Mouse (Mus musculus): Measurements from ENCODE around the gene Pard3. TPM values are rescaled to one million over a fixed set of nuclear protein-coding genes. Genes with fewer than 3 reads are reported as not detected.

Gene Pard3
- total and polyA plus RNA-seq, 3 experiments, result 0.51 to 1.3 (median 0.94) TPM

DNA sequence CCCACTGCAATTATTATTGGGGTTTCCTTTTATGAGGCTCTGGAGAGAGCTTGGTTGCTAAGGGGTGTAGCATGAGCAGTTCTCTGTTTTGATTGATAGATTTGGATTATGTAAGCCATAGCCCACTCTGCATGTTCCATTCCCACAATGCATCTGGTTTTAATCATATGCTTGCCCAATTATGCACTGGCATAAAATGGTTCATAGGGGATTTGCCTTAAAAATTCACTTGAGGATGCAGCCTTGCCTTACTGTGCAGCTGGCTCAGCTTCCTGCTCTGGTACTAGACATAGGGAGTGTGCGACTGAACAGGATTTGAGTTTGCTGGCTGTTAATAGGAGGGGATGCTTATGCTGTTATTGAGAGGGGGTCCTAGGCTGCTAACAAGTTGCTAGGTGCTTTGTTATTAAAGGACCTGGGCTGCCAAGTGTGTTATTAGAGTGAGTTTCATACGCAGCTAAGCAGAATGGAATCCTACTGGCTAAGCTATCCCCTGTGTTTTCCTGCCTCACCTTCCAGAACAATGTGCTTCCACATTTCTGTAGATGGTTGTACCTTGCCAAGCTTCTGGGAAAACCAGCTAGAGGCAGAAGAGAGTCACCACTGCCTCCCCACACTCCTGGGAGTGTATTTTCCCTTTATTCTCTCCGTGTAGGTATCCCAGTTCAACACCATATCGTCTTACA is 151.2 kb downstream of the Pard3 start:
- DNase-seq (ENCODE audit: extremely low read depth), result no peak
- dilution Hi-C loops (cut with MboI; ENCODE audit: extremely low pct_ligation_motif_present, extremely low pct_unique_long_range_greater_than_20kb, low sequenced_read_pairs) (no loop called here), in situ Hi-C loops (cut with MboI; ENCODE audit: low pct_ligation_motif_present, low pct_unique_long_range_greater_than_20kb, low sequenced_read_pairs) (no loop called here)
- no peak overlapping the region for H3K4me2 ChIP-seq (ENCODE audit: insufficient read depth, low read depth, poor library complexity, severe bottlenecking)
- no peak overlapping the region for H3K27ac ChIP-seq (ENCODE audit: insufficient read depth, low read depth)
- H3K9me3 ChIP-seq (replicated peaks; ENCODE audit: low read length), result peaks cover 14% of the 10 kb centered on the region
- no peak overlapping the region for H3K4me3 ChIP-seq (replicated peaks in 1 of 3; ENCODE audit: low read depth in 2 of 3, low read length in 2 of 3, poor library complexity in 1 of 3)
- no peak overlapping the region for H3K9ac ChIP-seq (ENCODE audit: insufficient read depth, low read depth)
- peaks cover 0 to 6% of the 10 kb centered on the region in 2 experiments; a peak in 2 of 4 replicates for H3K4me1 ChIP-seq (ENCODE audit: control insufficient read depth in 1 of 2, insufficient read depth in 2 of 2)
- no peaks in the 10 kb centered on the region for H3K79me2 ChIP-seq (replicated peaks; ENCODE audit: control insufficient read depth, extremely low read depth, insufficient read depth, poor library complexity, severe bottlenecking)
- TF ChIP-seq JUND (conservative IDR thresholded peaks at IDR 0.05; ENCODE audit: low read depth, low read length), result no peak
- no peak for TF ChIP-seq EP300 (IDR thresholded peaks at IDR 0.05; ENCODE audit: low read length)
- no peak for TF ChIP-seq CTCF (conservative IDR thresholded peaks at IDR 0.05 in 1 of 2, IDR thresholded peaks at IDR 0.05 in 1 of 2; ENCODE audit: low read depth in 2 of 2, low read length in 2 of 2)
- TF ChIP-seq MXI1 (IDR thresholded peaks at IDR 0.05; ENCODE audit: low read depth, low read length), result no peak
- no peak for TF ChIP-seq MAZ (IDR thresholded peaks at IDR 0.05; ENCODE audit: low read depth, low read length)
- no peak for TF ChIP-seq USF1 (IDR thresholded peaks at IDR 0.05; ENCODE audit: low read depth, low read length)
- TF ChIP-seq JUN (IDR thresholded peaks at IDR 0.05; ENCODE audit: insufficient read depth, low read depth, low read length), result no peak
- TF ChIP-seq ETS1 (conservative IDR thresholded peaks at IDR 0.05; ENCODE audit: low read depth, low read length), result no peak
- TF ChIP-seq POLR2A (IDR thresholded peaks at IDR 0.05; ENCODE audit: low read depth, low read length), result no peak
- no peak for TF ChIP-seq NRF1 (IDR thresholded peaks at IDR 0.05; ENCODE audit: low read depth, low read length)
- TF ChIP-seq IRF4 (IDR thresholded peaks at IDR 0.05; ENCODE audit: low read depth, low read length), result no peak
- TF ChIP-seq KAT2A (IDR thresholded peaks at IDR 0.05; ENCODE audit: insufficient replicate concordance, low read length), result no peak
- no peak for TF ChIP-seq MEF2A (IDR thresholded peaks at IDR 0.05; ENCODE audit: borderline replicate concordance, low read depth, low read length)
- no peak for TF ChIP-seq MAFK (IDR thresholded peaks at IDR 0.05; ENCODE audit: insufficient replicate concordance, low read length)
- TF ChIP-seq MYC (IDR thresholded peaks at IDR 0.05; ENCODE audit: low read depth, low read length), result no peak
- no peak for TF ChIP-seq POLR2AphosphoS2 (IDR thresholded peaks at IDR 0.05; ENCODE audit: low read depth, low read length)
- no peak for TF ChIP-seq BHLHE40 (IDR thresholded peaks at IDR 0.05; ENCODE audit: low read depth, low read length)
- no peaks in the 10 kb centered on the region for H3K36me3 ChIP-seq (replicated peaks in 1 of 2; ENCODE audit: control insufficient read depth in 1 of 2, insufficient read depth in 1 of 2, low read length in 1 of 2)
- H3K27me3 ChIP-seq (replicated peaks), result no peaks in the 10 kb centered on the region

DNA sequence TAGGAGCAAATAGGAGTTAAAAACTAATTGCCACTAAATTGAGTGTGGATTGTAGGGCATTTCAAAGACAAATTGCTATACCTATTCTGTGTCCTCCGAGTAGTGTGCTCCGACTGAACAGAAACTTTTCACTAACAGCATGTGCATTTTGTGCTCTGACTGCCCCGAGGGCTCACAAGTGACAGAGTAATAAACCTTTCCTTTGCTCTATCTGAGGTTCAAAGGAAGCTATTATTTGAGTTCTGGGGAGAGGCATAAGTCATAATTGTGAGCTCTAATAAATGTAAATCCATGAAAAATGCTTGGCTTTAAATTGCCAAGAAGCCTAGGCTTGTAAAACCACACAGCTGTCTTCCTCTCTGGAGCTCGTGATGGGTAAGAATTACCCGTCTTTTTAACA is 156.5 kb downstream of the Pard3 start:
- dilution Hi-C loops (cut with MboI; ENCODE audit: extremely low pct_ligation_motif_present, extremely low pct_unique_long_range_greater_than_20kb, low sequenced_read_pairs), result no loop called here
- H3K4me3 ChIP-seq (replicated peaks in 1 of 3; ENCODE audit: low read depth in 2 of 3, low read length in 2 of 3, poor library complexity in 1 of 3), result no peak overlapping the region
- no peaks in the 10 kb centered on the region for H3K79me2 ChIP-seq (replicated peaks; ENCODE audit: control insufficient read depth, extremely low read depth, insufficient read depth, poor library complexity, severe bottlenecking)
- TF ChIP-seq JUND (conservative IDR thresholded peaks at IDR 0.05; ENCODE audit: low read depth, low read length), result no peak
- TF ChIP-seq USF2 (conservative IDR thresholded peaks at IDR 0.05; ENCODE audit: low read depth, low read length), result no peak
- no peak for TF ChIP-seq SMC3 (IDR thresholded peaks at IDR 0.05; ENCODE audit: low read depth, low read length)
- no peak for TF ChIP-seq NRF1 (IDR thresholded peaks at IDR 0.05; ENCODE audit: low read depth, low read length)
- no peak for TF ChIP-seq ZC3H11A (IDR thresholded peaks at IDR 0.05; ENCODE audit: low read depth, low read length)
- TF ChIP-seq KAT2A (IDR thresholded peaks at IDR 0.05; ENCODE audit: insufficient replicate concordance, low read length), result no peak
- no peak for TF ChIP-seq NELFE (IDR thresholded peaks at IDR 0.05; ENCODE audit: low read depth, low read length)
- no peak for TF ChIP-seq ZKSCAN1 (IDR thresholded peaks at IDR 0.05; ENCODE audit: borderline replicate concordance, low read depth, low read length)
- TF ChIP-seq RAD21 (IDR thresholded peaks at IDR 0.05; ENCODE audit: low read depth, low read length), result no peak
- TF ChIP-seq MAZ (IDR thresholded peaks at IDR 0.05; ENCODE audit: low read depth, low read length), result no peak
- TF ChIP-seq UBTF (IDR thresholded peaks at IDR 0.05; ENCODE audit: low read depth, low read length), result no peak
- TF ChIP-seq MEF2A (IDR thresholded peaks at IDR 0.05; ENCODE audit: borderline replicate concordance, low read depth, low read length), result no peak
- no peak for TF ChIP-seq TCF12 (IDR thresholded peaks at IDR 0.05; ENCODE audit: low read depth, low read length)
- no peak overlapping the region for H3K27ac ChIP-seq (ENCODE audit: insufficient read depth, low read depth)
- no peaks in the 10 kb centered on the region for H3K36me3 ChIP-seq (replicated peaks in 1 of 2; ENCODE audit: control insufficient read depth in 1 of 2, insufficient read depth in 1 of 2, low read length in 1 of 2)
- no peak overlapping the region for H3K4me2 ChIP-seq (ENCODE audit: insufficient read depth, low read depth, poor library complexity, severe bottlenecking)
- no peak for DNase-seq (ENCODE audit: extremely low read depth)
- H3K27me3 ChIP-seq (replicated peaks), result no peaks in the 10 kb centered on the region
- H3K9me3 ChIP-seq (replicated peaks; ENCODE audit: low read length), result peaks cover 8% of the 10 kb centered on the region
- H3K4me1 ChIP-seq (ENCODE audit: control insufficient read depth in 1 of 2, insufficient read depth in 2 of 2), result no peaks in the 10 kb centered on the region
- in situ Hi-C loops (cut with MboI; ENCODE audit: low pct_ligation_motif_present, low pct_unique_long_range_greater_than_20kb, low sequenced_read_pairs), result no loop called here
- H3K9ac ChIP-seq (ENCODE audit: insufficient read depth, low read depth), result no peak overlapping the region
